13 mouse cellular contexts compared by ENCODE assay signal in the genomic region with DNA sequence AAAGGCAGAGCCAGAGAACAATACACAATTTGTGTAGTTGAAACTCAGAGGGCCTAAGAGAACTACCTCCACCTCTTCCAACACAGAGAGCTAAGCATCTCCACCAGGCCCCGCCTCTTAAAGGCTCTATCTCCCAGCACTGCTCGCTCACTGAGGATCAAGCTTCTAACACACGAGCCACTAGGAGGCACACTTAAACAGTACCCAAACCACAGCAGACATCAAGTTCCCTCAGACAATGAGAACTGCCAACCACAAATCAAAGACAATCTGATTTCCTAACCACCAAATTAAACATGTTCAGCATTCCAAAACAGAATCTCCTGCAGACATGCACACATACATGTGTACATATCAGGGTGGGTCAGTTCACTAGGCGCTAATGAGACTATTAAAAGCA. TPM values are rescaled to one million over a fixed set of nuclear protein-coding genes. Genes with fewer than 3 reads are reported as not detected.
DNase-seq lines count a peak whose midpoint lies in the region; ATAC-seq lines count a peak whose summit lies in the region.
"Had no signal": no experiment of that assay in that cellular context is flagged by ENCODE, and none has a peak within 500 bp of the region (broad histone marks: within the 10 kb centered on the region; RNA-seq: fewer than 3 reads in every experiment).

No protein-coding gene starts in this region.

- no peaks in the 10 kb centered on the region for H3K36me3 ChIP-seq in intestine, embryonic 14.5 days (ENCODE audit: control insufficient read depth, insufficient read depth, low read length)
- no peaks in the 10 kb centered on the region for H3K36me3 ChIP-seq in intestine, embryonic 16.5 days (ENCODE audit: control insufficient read depth, insufficient read depth, low read length)
- H3K36me3 ChIP-seq in midbrain, embryonic 10.5 days = no peaks in the 10 kb centered on the region
- no peaks in the 10 kb centered on the region for H3K36me3 ChIP-seq in midbrain, embryonic 16.5 days (ENCODE audit: control insufficient read depth, insufficient read depth, low read length)
- H3K36me3 ChIP-seq: embryonic facial prominence, embryonic 12.5 days; lung, embryonic 15.5 days had no signal

- H3K9me3 ChIP-seq in intestine, embryonic 14.5 days (ENCODE audit: control insufficient read depth, low read length) = no peaks in the 10 kb centered on the region
- no peaks in the 10 kb centered on the region for H3K9me3 ChIP-seq in intestine, embryonic 16.5 days (ENCODE audit: control insufficient read depth, low read length)
- no peaks in the 10 kb centered on the region; the same call in 1 of the 2 replicates for H3K9me3 ChIP-seq in midbrain, embryonic 10.5 days (replicated peaks)
- H3K9me3 ChIP-seq in midbrain, embryonic 16.5 days (replicated peaks; ENCODE audit: control insufficient read depth, low read length, poor library complexity, severe bottlenecking) = no peaks in the 10 kb centered on the region
- H3K9me3 ChIP-seq: embryonic facial prominence, embryonic 12.5 days; lung, embryonic 15.5 days had no signal

- no peak overlapping the region for H3K27ac ChIP-seq in intestine, embryonic 14.5 days (ENCODE audit: low read depth)
- no peak overlapping the region for H3K27ac ChIP-seq in intestine, embryonic 16.5 days (ENCODE audit: low read length)
- no peak overlapping the region for H3K27ac ChIP-seq in midbrain, embryonic 10.5 days (replicated peaks)
- no peak overlapping the region for H3K27ac ChIP-seq in midbrain, embryonic 16.5 days (ENCODE audit: low read length)
- H3K27ac ChIP-seq: embryonic facial prominence, embryonic 12.5 days; lung, embryonic 15.5 days had no signal

- peak; percentile 7 for DNase-seq in intestine, embryonic 14.5 days (ENCODE audit: low spot score)
- DNase-seq in CD4-positive, CD25-positive, alpha-beta regulatory T cell, adult 2 months (ENCODE audit: low read depth, low spot score) = peak; percentile 66
- no peak for DNase-seq in frontal cortex, postnatal 36 days (ENCODE audit: low spot score in 2 of 2)
- no peak for DNase-seq in midbrain, embryonic 10.5 days (ENCODE audit: low spot score)
- DNase-seq: layer of hippocampus, postnatal 36 days had no signal

- no peak overlapping the region for H3K9ac ChIP-seq in intestine, embryonic 14.5 days (ENCODE audit: low read length)
- H3K9ac ChIP-seq in intestine, embryonic 16.5 days (ENCODE audit: low read depth, low read length) = no peak overlapping the region
- H3K9ac ChIP-seq in midbrain, embryonic 16.5 days (ENCODE audit: low read depth, low read length) = no peak overlapping the region
- H3K9ac ChIP-seq: embryonic facial prominence, embryonic 12.5 days; lung, embryonic 15.5 days had no signal

- no peaks in the 10 kb centered on the region for H3K4me1 ChIP-seq in intestine, embryonic 14.5 days (replicated peaks; ENCODE audit: control insufficient read depth, insufficient read depth, low read length)
- no peaks in the 10 kb centered on the region for H3K4me1 ChIP-seq in intestine, embryonic 16.5 days (ENCODE audit: control insufficient read depth, insufficient read depth, low read length)
- no peaks in the 10 kb centered on the region for H3K4me1 ChIP-seq in midbrain, embryonic 10.5 days
- H3K4me1 ChIP-seq in midbrain, embryonic 16.5 days (ENCODE audit: control insufficient read depth, insufficient read depth, low read length) = no peaks in the 10 kb centered on the region
- H3K4me1 ChIP-seq: embryonic facial prominence, embryonic 12.5 days had no signal

- no peaks in the 10 kb centered on the region for H3K27me3 ChIP-seq in intestine, embryonic 14.5 days (replicated peaks; ENCODE audit: control insufficient read depth, insufficient read depth, low read length)
- H3K27me3 ChIP-seq in intestine, embryonic 16.5 days (replicated peaks; ENCODE audit: control insufficient read depth, insufficient read depth, low read length) = no peaks in the 10 kb centered on the region
- no peaks in the 10 kb centered on the region for H3K27me3 ChIP-seq in midbrain, embryonic 10.5 days (ENCODE audit: low read depth, poor library complexity, severe bottlenecking)
- no peaks in the 10 kb centered on the region for H3K27me3 ChIP-seq in midbrain, embryonic 16.5 days (ENCODE audit: control insufficient read depth, insufficient read depth, low read depth, low read length)
- H3K27me3 ChIP-seq: embryonic facial prominence, embryonic 12.5 days; lung, embryonic 15.5 days had no signal

- ATAC-seq in intestine, embryonic 14.5 days (replicated peaks; ENCODE audit: low FRiP score, low TSS enrichment, low read depth) = no peak
- no peak for ATAC-seq in intestine, embryonic 16.5 days
- peak; percentile 95 for ATAC-seq in common myeloid progenitor, adult 5-6 weeks (replicated peaks; ENCODE audit: low read depth, poor library complexity, severe bottlenecking)
- 0 out of 2 replicates have a peak, but pooled peaks have one; percentile 45 for ATAC-seq in megakaryocyte, adult 5-6 weeks (ENCODE audit: poor library complexity, severe bottlenecking)
- ATAC-seq in midbrain, embryonic 16.5 days = no peak
- ATAC-seq: forebrain, embryonic 14.5 days had no signal

- 80% methylated on average over 4 of the region's 4 CpGs for WGBS in intestine, embryonic 14.5 days
- 78% methylated on average over 4 of the region's 4 CpGs for WGBS in intestine, embryonic 16.5 days
- 78% methylated on average over 4 of the region's 4 CpGs for WGBS in midbrain, embryonic 10.5 days
- 86% methylated on average over 4 of the region's 4 CpGs for WGBS in midbrain, embryonic 16.5 days

- H3K4me3 ChIP-seq in intestine, embryonic 14.5 days (ENCODE audit: low read depth, low read length) = no peak overlapping the region
- H3K4me3 ChIP-seq in intestine, embryonic 16.5 days (ENCODE audit: low read length) = no peak overlapping the region
- no peak overlapping the region for H3K4me3 ChIP-seq in midbrain, embryonic 10.5 days
- H3K4me3 ChIP-seq in midbrain, embryonic 16.5 days (ENCODE audit: low read depth, low read length) = no peak overlapping the region
- H3K4me3 ChIP-seq: embryonic facial prominence, embryonic 12.5 days; lung, embryonic 15.5 days had no signal

- no peak overlapping the region for H3K4me2 ChIP-seq in intestine, embryonic 14.5 days (ENCODE audit: low read length)
- H3K4me2 ChIP-seq in intestine, embryonic 16.5 days (ENCODE audit: low read depth, low read length) = no peak overlapping the region
- H3K4me2 ChIP-seq in midbrain, embryonic 16.5 days (ENCODE audit: low read length) = no peak overlapping the region
- H3K4me2 ChIP-seq: embryonic facial prominence, embryonic 12.5 days; heart, embryonic 11.5 days; lung, embryonic 15.5 days had no signal

RNA-seq across cellular contexts. Expression of a gene that starts 9.4 kb away (rescaled TPM):
- 144 and 157 TPM in 2 replicates for polyA plus RNA-seq in intestine, embryonic 14.5 days (2014; fragmentation: Nextera tagmentation; extraction: Ambion mirVana)
- 79.7 and 86.9 TPM in 2 replicates for polyA plus RNA-seq in intestine, embryonic 16.5 days (2015; fragmentation: Nextera tagmentation; extraction: Ambion mirVana)
- total RNA-seq in common myeloid progenitor, adult 5-6 weeks (2017) = 77.5 and 91.0 TPM in 2 replicates
- total RNA-seq in megakaryocyte, adult 5-6 weeks (2015) = 111 and 115 TPM in 2 replicates
- total RNA-seq in megakaryocyte, adult 5-6 weeks (2017) = 47.1 and 49.6 TPM in 2 replicates
- 135 and 155 TPM in 2 replicates for polyA plus RNA-seq in midbrain, embryonic 10.5 days (2016; fragmentation: Nextera tagmentation; extraction: Ambion mirVana)
- 161 and 169 TPM in 2 replicates for polyA plus RNA-seq in midbrain, embryonic 16.5 days (2015; fragmentation: Nextera tagmentation; extraction: Ambion mirVana)

Comparison
In these comparisons a context has a peak if more than half of its experiments do, and no peak if none do; other contexts are left out.
1. ATAC-seq: peak in common myeloid progenitor, adult 5-6 weeks (single experiment) and megakaryocyte, adult 5-6 weeks (single experiment); none in intestine, embryonic 14.5 days (single experiment), intestine, embryonic 16.5 days (single experiment) and midbrain, embryonic 16.5 days (single experiment).
2. DNase-seq: peak in intestine, embryonic 14.5 days (single experiment) and CD4-positive, CD25-positive, alpha-beta regulatory T cell, adult 2 months (single experiment); none in frontal cortex, postnatal 36 days (0 of 2) and midbrain, embryonic 10.5 days (single experiment).